Mouse (Mus musculus) midbrain, postnatal 0 days (tissue): ENCODE measurements around the gene Tspoap1. TPM values are rescaled to one million over a fixed set of nuclear protein-coding genes. Genes with fewer than 3 reads are reported as not detected.

Source experiments
- ATAC-seq: fragments of 200-750 bp; cut with Nextera tagmentation; 2 replicates; pipeline ENCODE4 v1.8.0; 2017; ENCODE audit warnings: moderate number of reproducible peaks, mild to moderate bottlenecking, moderate TSS enrichment, moderate library complexity; ENCODE audit not compliant: low FRiP score
- DNase-seq: peaks from one replicate; pipeline ENCODE4 v3.0.0-alpha.2; 2015; ENCODE audit warnings: low spot score
- H3K27ac ChIP-seq: fragments of 300-500 bp; sonication (generic); 2 replicates; pipeline ENCODE4 v1.5.1; 2014; ENCODE audit warnings: low read depth, mild to moderate bottlenecking, low read length, mixed read lengths
- H3K27me3 ChIP-seq: fragments of 300-500 bp; sonication (generic); 2 replicates; pipeline ENCODE4 v1.6.1; 2014; ENCODE audit warnings: low read length, control low read depth, mixed read lengths; ENCODE audit not compliant: insufficient read depth
- H3K36me3 ChIP-seq: fragments of 300-500 bp; sonication (generic); 2 replicates; pipeline ENCODE4 v1.6.1; 2014; ENCODE audit warnings: low read length, control low read depth, mixed read lengths; ENCODE audit not compliant: insufficient read depth
- H3K4me1 ChIP-seq: fragments of 300-500 bp; sonication (generic); 2 replicates; pipeline ENCODE4 v1.6.1; 2014; ENCODE audit warnings: mild to moderate bottlenecking, control low read depth, antibody characterized with exemption, low read length, mixed read lengths; ENCODE audit not compliant: insufficient read depth
- H3K4me2 ChIP-seq: fragments of 300-500 bp; sonication (generic); 2 replicates; pipeline ENCODE4 v1.6.1; 2014; ENCODE audit warnings: low read depth, mild to moderate bottlenecking, low read length, mixed read lengths; ENCODE audit not compliant: poor library complexity, severe bottlenecking
- H3K4me3 ChIP-seq: fragments of 300-500 bp; sonication (generic); 2 replicates; pipeline ENCODE4 v1.5.1; 2014; ENCODE audit warnings: low read depth, mild to moderate bottlenecking, low read length, moderate library complexity
- H3K9ac ChIP-seq: fragments of 300-500 bp; sonication (generic); replicated peaks from 2 replicates; pipeline ENCODE4 v1.6.1; 2014; ENCODE audit warnings: mild to moderate bottlenecking, low read length, moderate library complexity, mixed read lengths; ENCODE audit not compliant: poor library complexity, severe bottlenecking
- H3K9me3 ChIP-seq: fragments of 300-500 bp; sonication (generic); 2 replicates; pipeline ENCODE4 v1.6.1; 2016; ENCODE audit warnings: low read length, control low read depth
- CTCF ChIP-seq: IDR thresholded peaks from 2 replicates; pipeline ENCODE4 v1.5.1; 2016; ENCODE audit warnings: antibody characterized with exemption, mild to moderate bottlenecking
- WGBS: fragments of 180-500 bp; shearing (Covaris S2); extraction: QIAGEN DNeasy Blood & Tissue Kit; methylation state at CpG from one replicate; pipeline ENCODE4 v1.1.7; 2014; 5-methylcytosine and 5-hydroxymethylcytosine counted together
- polyA plus RNA-seq: library from polyadenylated mRNA; unstranded; fragments of >200 nt; fragmentation: Nextera tagmentation; extraction: Ambion mirVana; gene quantifications from 2 replicates; pipeline ENCODE4 v1.2.1, GENCODE M21; 2015
- total RNA-seq: library from RNA; depleted of rRNA; stranded (reverse); fragments of >200 nt; gene quantifications from 2 replicates; pipeline ENCODE4 v1.2.3, GENCODE M21; 2014

Gene Tspoap1
- total and polyA plus RNA-seq, 2 experiments from 2014 or later: 57.8 to 206 TPM

DNA sequence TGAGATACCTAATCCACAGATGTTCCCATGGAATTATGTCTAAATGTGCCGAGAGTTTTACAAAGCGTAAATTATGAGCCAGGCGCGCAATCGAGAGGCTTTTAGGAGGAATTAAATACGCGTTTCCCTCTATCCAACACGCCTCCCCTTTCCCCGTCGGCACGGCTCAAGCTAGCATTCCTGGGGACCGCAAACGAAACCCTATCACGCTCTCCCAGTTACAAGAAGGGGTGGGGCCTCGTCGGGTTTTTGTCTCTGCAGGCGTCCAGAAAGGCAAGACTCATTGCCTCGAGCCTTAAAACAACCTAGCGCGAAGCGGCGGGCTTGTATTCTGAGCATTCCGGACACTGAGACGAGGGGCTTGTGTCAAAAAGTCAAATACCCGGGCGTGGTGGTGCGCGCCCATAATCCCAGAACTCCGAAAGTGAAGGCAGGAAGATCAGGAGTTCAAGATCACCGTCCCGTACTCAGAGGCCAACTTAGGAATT, 23.6 kb upstream of the Tspoap1 start:
- peak; percentile 27 for DNase-seq
- TF ChIP-seq CTCF: no peak

DNA sequence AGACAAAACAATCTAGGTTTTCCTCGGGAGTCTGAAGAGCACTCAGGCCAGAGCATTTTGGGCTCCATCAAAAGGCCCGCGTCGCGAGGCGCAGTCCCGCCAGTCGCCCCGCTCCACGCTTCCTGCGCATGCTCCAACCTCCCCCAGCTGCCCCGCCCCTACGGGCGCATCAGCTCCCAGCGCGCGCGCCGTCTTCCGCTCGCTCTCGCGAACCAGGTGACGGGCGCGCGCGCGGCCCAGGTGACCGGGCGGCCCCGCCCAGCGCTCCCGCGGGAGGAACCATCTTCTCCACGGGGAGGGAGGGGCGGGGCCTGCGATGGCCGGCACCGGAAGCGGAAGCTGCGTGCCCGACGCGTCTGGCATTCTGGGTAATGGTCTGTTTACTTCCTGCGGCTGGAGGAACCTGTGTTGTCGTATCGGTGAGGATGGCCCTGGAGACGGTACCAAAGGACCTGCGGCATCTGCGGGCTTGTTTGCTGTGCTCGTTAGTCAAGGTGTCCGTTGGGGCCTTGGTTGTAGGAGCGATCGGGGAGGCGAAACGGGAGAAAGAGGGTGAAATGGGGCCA, 23.1 kb upstream of the Tspoap1 start, which contains the start of gene Supt4a:
TSS of gene Supt4a (plus strand) at position 378 of the 566 bp plus-strand sequence.
- H3K4me1 ChIP-seq: peaks cover 6% of the 10 kb centered on the region; the same call in 1 of the 2 replicates
- DNase-seq (peak; percentile 98), ATAC-seq (peak; percentile 93)
- H3K4me3 ChIP-seq: peak within 1 kb of the TSS; percentile 78
- peak within 1 kb of the TSS; percentile 77 for H3K27ac ChIP-seq
- H3K27me3 ChIP-seq: no peaks in the 10 kb centered on the region
- H3K9me3 ChIP-seq: no peaks in the 10 kb centered on the region
- peaks cover 16% of the 10 kb centered on the region for H3K36me3 ChIP-seq
- WGBS: under 1% methylated on average over 51 of the region's 57 CpGs
- peak within 1 kb of the TSS; percentile 94 for H3K4me2 ChIP-seq
- no peak for TF ChIP-seq CTCF
- H3K9ac ChIP-seq: peak within 1 kb of the TSS; percentile 66

More for the DNA sequence above, 23.6 kb upstream of the Tspoap1 start:
- Histone ChIP-seq H3K4me3 (peak overlapping the region; percentile 78), H3K4me1 (peaks cover 6% of the 10 kb centered on the region; the same call in 1 of the 2 replicates), H3K4me2 (peak overlapping the region; percentile 94), H3K27ac (peak overlapping the region; percentile 59; the same call in 1 of the 2 replicates), H3K36me3 (peaks cover 10% of the 10 kb centered on the region), H3K27me3 (no peaks in the 10 kb centered on the region), H3K9ac (peak overlapping the region; percentile 66), H3K9me3 (no peaks in the 10 kb centered on the region)
- 1% methylated on average over 31 of the region's 31 CpGs for WGBS
- peak; percentile 45; the same call in 1 of the 2 replicates for ATAC-seq

GRCm38 (mm10) chr11:87743691-87744090, 16.6 kb upstream of the Tspoap1 start:
- no peak overlapping the region for H3K9ac ChIP-seq
- TF ChIP-seq CTCF: no peak
- H3K4me1 ChIP-seq: no peaks in the 10 kb centered on the region
- H3K27ac ChIP-seq: no peak overlapping the region
- 95% methylated on average over 3 of the region's 3 CpGs for WGBS
- H3K36me3 ChIP-seq: peaks cover 35% of the 10 kb centered on the region
- no peaks in the 10 kb centered on the region for H3K9me3 ChIP-seq
- no peak overlapping the region for H3K4me2 ChIP-seq
- ATAC-seq (no peak), DNase-seq (no peak)
- no peak overlapping the region for H3K4me3 ChIP-seq
- H3K27me3 ChIP-seq: no peaks in the 10 kb centered on the region

- 92% methylated on average over 4 of the region's 4 CpGs for WGBS
- Histone ChIP-seq H3K4me3 (no peak overlapping the region), H3K27ac (no peak overlapping the region), H3K27me3 (no peaks in the 10 kb centered on the region), H3K4me2 (no peak overlapping the region), H3K9ac (no peak overlapping the region), H3K36me3 (peaks cover 30% of the 10 kb centered on the region), H3K9me3 (no peaks in the 10 kb centered on the region), H3K4me1 (no peaks in the 10 kb centered on the region)
- no peak for DNase-seq
- TF ChIP-seq CTCF: no peak
- ATAC-seq: no peak
Measured at GRCm38 (mm10) chr11:87744964-87745363, 15.4 kb upstream of the Tspoap1 start.

DNA sequence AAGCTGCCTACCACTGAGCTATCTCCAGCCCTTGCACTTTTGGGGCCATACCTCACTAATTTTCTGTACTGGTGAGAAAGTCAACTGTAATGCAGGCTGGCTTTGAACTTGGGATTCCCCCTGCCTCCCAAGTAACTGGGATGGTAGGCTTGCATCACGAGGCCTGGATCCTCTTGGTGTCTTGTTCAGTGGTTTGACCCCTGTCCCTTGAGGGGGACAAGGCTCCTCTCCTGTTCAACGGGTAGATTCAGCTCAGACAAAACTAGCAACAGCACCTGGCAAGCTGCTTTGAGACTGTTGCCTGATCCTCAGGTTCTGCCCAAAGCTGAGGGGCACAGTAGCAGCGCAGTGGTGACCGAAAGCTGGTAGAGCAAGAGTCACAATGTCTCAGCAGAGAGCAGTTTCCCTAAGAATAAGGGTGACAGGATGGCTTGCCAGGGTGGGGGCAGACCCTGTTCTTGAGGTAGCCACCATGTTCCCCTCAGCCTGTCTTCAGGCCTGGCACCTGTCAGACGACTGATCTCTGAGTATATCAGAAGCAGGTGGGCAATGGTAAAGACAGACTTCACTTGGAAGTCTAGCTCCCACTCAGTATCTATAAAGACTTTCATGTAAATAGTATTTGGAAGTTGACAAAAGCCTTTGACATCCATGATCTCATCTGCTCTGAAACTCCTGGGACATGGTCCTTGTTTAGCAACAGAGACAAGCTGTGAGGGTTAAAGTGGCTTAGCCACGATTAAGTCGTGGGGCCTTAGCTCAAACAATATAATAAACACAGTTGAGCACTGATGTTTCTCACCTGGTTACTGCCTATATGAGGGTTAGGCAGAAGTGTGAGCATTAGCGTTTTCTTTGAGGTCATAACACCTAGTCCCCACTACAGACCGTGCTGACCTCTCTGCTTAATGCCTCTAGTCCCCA, 14.4 kb upstream of the Tspoap1 start:
- no peak for TF ChIP-seq CTCF

More for the DNA sequence above, 14.4 kb upstream of the Tspoap1 start:
- no peak for ATAC-seq
- 80% methylated on average over 9 of the region's 9 CpGs for WGBS
- Histone ChIP-seq H3K9ac (no peak overlapping the region), H3K27me3 (no peaks in the 10 kb centered on the region), H3K27ac (no peak overlapping the region), H3K36me3 (peaks cover 26% of the 10 kb centered on the region), H3K4me1 (no peaks in the 10 kb centered on the region), H3K9me3 (no peaks in the 10 kb centered on the region), H3K4me3 (no peak overlapping the region), H3K4me2 (no peak overlapping the region)
- no peak for DNase-seq
